Mouse (Mus musculus): ENCODE measurements around the gene Paics. TPM values are rescaled to one million over a fixed set of nuclear protein-coding genes. Genes with fewer than 3 reads are reported as not detected.

Gene Paics
- polyA plus RNA-seq, 1 experiment from 2014 or later, result 181 TPM

GRCm38 (mm10) chr5:76945678-76946033 is 5.5 kb upstream of the Paics start:
- Histone ChIP-seq H3K4me2 (ENCODE audit: low read length) (no peak overlapping the region), H3K27ac (replicated peaks; ENCODE audit: low read depth, low read length) (no peak overlapping the region), H3K9me3 (ENCODE audit: control insufficient read depth, low read length) (no peaks in the 10 kb centered on the region), H3K4me3 (replicated peaks; ENCODE audit: low read depth, low read length) (no peak overlapping the region), H3K27me3 (ENCODE audit: control insufficient read depth, insufficient read depth, low read length) (no peaks in the 10 kb centered on the region), H3K36me3 (ENCODE audit: control insufficient read depth, insufficient read depth, low read length) (no peaks in the 10 kb centered on the region), H3K4me1 (ENCODE audit: control insufficient read depth, insufficient read depth, low read length) (peaks cover 11% of the 10 kb centered on the region), H3K9ac (replicated peaks; ENCODE audit: low read length) (no peak overlapping the region)
- ATAC-seq (ENCODE audit: low FRiP score, low TSS enrichment) (no peak), DNase-seq (no peak)
- 72% methylated on average over 2 of the region's 2 CpGs for WGBS

GRCm38 (mm10) chr5:76947142-76947541 is 4.0 kb upstream of the Paics start:
- Histone ChIP-seq H3K27me3 (ENCODE audit: control insufficient read depth, insufficient read depth, low read length) (no peaks in the 10 kb centered on the region), H3K9ac (replicated peaks; ENCODE audit: low read length) (no peak overlapping the region), H3K36me3 (ENCODE audit: control insufficient read depth, insufficient read depth, low read length) (no peaks in the 10 kb centered on the region), H3K4me1 (ENCODE audit: control insufficient read depth, insufficient read depth, low read length) (peaks cover 14% of the 10 kb centered on the region), H3K4me2 (ENCODE audit: low read length) (no peak overlapping the region), H3K4me3 (replicated peaks; ENCODE audit: low read depth, low read length) (no peak overlapping the region), H3K27ac (replicated peaks; ENCODE audit: low read depth, low read length) (no peak overlapping the region), H3K9me3 (ENCODE audit: control insufficient read depth, low read length) (no peaks in the 10 kb centered on the region)
- WGBS, result 95% methylated on average over 4 of the region's 4 CpGs
- DNase-seq (no peak), ATAC-seq (ENCODE audit: low FRiP score, low TSS enrichment) (no peak)

- Histone ChIP-seq H3K4me3 (replicated peaks; ENCODE audit: low read depth, low read length) (no peak overlapping the region), H3K27ac (replicated peaks; ENCODE audit: low read depth, low read length) (no peak overlapping the region), H3K27me3 (ENCODE audit: control insufficient read depth, insufficient read depth, low read length) (no peaks in the 10 kb centered on the region), H3K4me1 (ENCODE audit: control insufficient read depth, insufficient read depth, low read length) (peaks cover 19% of the 10 kb centered on the region), H3K9me3 (ENCODE audit: control insufficient read depth, low read length) (no peaks in the 10 kb centered on the region), H3K4me2 (ENCODE audit: low read length) (no peak overlapping the region), H3K36me3 (ENCODE audit: control insufficient read depth, insufficient read depth, low read length) (no peaks in the 10 kb centered on the region), H3K9ac (replicated peaks; ENCODE audit: low read length) (no peak overlapping the region)
- no peak for ATAC-seq (ENCODE audit: low FRiP score, low TSS enrichment)
- whole genome bisulfite sequencing, result 97% methylated on average over 4 of the region's 4 CpGs
- no peak for DNase-seq
Observed at GRCm38 (mm10) chr5:76947758-76948157, 3.3 kb upstream of the Paics start.

- Histone ChIP-seq H3K4me1 (ENCODE audit: control insufficient read depth, insufficient read depth, low read length) (peaks cover 23% of the 10 kb centered on the region), H3K9ac (replicated peaks; ENCODE audit: low read length) (peak overlapping the region; percentile 58), H3K4me2 (ENCODE audit: low read length) (peak overlapping the region; percentile 91), H3K27ac (replicated peaks; ENCODE audit: low read depth, low read length) (peak overlapping the region; percentile 66), H3K9me3 (ENCODE audit: control insufficient read depth, low read length) (no peaks in the 10 kb centered on the region), H3K4me3 (replicated peaks; ENCODE audit: low read depth, low read length) (peak overlapping the region; percentile 48), H3K36me3 (ENCODE audit: control insufficient read depth, insufficient read depth, low read length) (no peaks in the 10 kb centered on the region), H3K27me3 (ENCODE audit: control insufficient read depth, insufficient read depth, low read length) (no peaks in the 10 kb centered on the region)
- ATAC-seq (ENCODE audit: low FRiP score, low TSS enrichment) (no peak; the same call in 1 of the 2 replicates), DNase-seq (no peak)
- WGBS, result under 1% methylated on average over 24 of the region's 24 CpGs
Observed at GRCm38 (mm10) chr5:76950343-76951105, 583 bp upstream of the Paics start.

GRCm38 (mm10) chr5:76952112-76953040 is 1.3 kb downstream of the Paics start:
- H3K27me3 ChIP-seq (ENCODE audit: control insufficient read depth, insufficient read depth, low read length), result no peaks in the 10 kb centered on the region
- peak overlapping the region; percentile 41; the same call in 1 of the 2 replicates for H3K9ac ChIP-seq (replicated peaks; ENCODE audit: low read length)
- peaks cover 11% of the 10 kb centered on the region for H3K36me3 ChIP-seq (ENCODE audit: control insufficient read depth, insufficient read depth, low read length)
- H3K4me3 ChIP-seq (replicated peaks; ENCODE audit: low read depth, low read length), result peak overlapping the region; percentile 48
- peaks cover 23% of the 10 kb centered on the region for H3K4me1 ChIP-seq (ENCODE audit: control insufficient read depth, insufficient read depth, low read length)
- 23% methylated on average over 7 of the region's 7 CpGs for WGBS
- H3K27ac ChIP-seq (replicated peaks; ENCODE audit: low read depth, low read length), result no peak overlapping the region
- DNase-seq (no peak), ATAC-seq (ENCODE audit: low FRiP score, low TSS enrichment) (no peak)
- no peaks in the 10 kb centered on the region for H3K9me3 ChIP-seq (ENCODE audit: control insufficient read depth, low read length)
- H3K4me2 ChIP-seq (ENCODE audit: low read length), result peak overlapping the region; percentile 91

- Histone ChIP-seq H3K4me2 (ENCODE audit: low read length) (no peak overlapping the region), H3K36me3 (ENCODE audit: control insufficient read depth, insufficient read depth, low read length) (peaks cover 25% of the 10 kb centered on the region)
- WGBS, result 84% methylated on average over 3 of the region's 3 CpGs
Observed at GRCm38 (mm10) chr5:76953794-76954193, 2.7 kb downstream of the Paics start.

GRCm38 (mm10) chr5:76954271-76954900 is 3.3 kb downstream of the Paics start:
- DNase-seq (no peak), ATAC-seq (ENCODE audit: low FRiP score, low TSS enrichment) (no peak)
- no peak overlapping the region for H3K9ac ChIP-seq (replicated peaks; ENCODE audit: low read length)
- H3K9me3 ChIP-seq (ENCODE audit: control insufficient read depth, low read length), result no peaks in the 10 kb centered on the region
- peaks cover 29% of the 10 kb centered on the region for H3K36me3 ChIP-seq (ENCODE audit: control insufficient read depth, insufficient read depth, low read length)
- H3K27me3 ChIP-seq (ENCODE audit: control insufficient read depth, insufficient read depth, low read length), result no peaks in the 10 kb centered on the region
- no peak overlapping the region for H3K27ac ChIP-seq (replicated peaks; ENCODE audit: low read depth, low read length)
- no peak overlapping the region for H3K4me3 ChIP-seq (replicated peaks; ENCODE audit: low read depth, low read length)
- 88% methylated on average over 6 of the region's 6 CpGs for WGBS
- no peak overlapping the region for H3K4me2 ChIP-seq (ENCODE audit: low read length)
- H3K4me1 ChIP-seq (ENCODE audit: control insufficient read depth, insufficient read depth, low read length), result peaks cover 23% of the 10 kb centered on the region

More at GRCm38 (mm10) chr5:76953794-76954193, 2.7 kb downstream of the Paics start:
- Histone ChIP-seq H3K4me1 (ENCODE audit: control insufficient read depth, insufficient read depth, low read length) (peaks cover 23% of the 10 kb centered on the region), H3K4me3 (replicated peaks; ENCODE audit: low read depth, low read length) (no peak overlapping the region), H3K27ac (replicated peaks; ENCODE audit: low read depth, low read length) (no peak overlapping the region), H3K9ac (replicated peaks; ENCODE audit: low read length) (no peak overlapping the region), H3K27me3 (ENCODE audit: control insufficient read depth, insufficient read depth, low read length) (no peaks in the 10 kb centered on the region), H3K9me3 (ENCODE audit: control insufficient read depth, low read length) (no peaks in the 10 kb centered on the region)
- DNase-seq (no peak), ATAC-seq (ENCODE audit: low FRiP score, low TSS enrichment) (no peak)

GRCm38 (mm10) chr5:76955474-76955873 is 4.4 kb downstream of the Paics start:
- peaks cover 13% of the 10 kb centered on the region for H3K4me1 ChIP-seq (ENCODE audit: control insufficient read depth, insufficient read depth, low read length)
- no peaks in the 10 kb centered on the region for H3K27me3 ChIP-seq (ENCODE audit: control insufficient read depth, insufficient read depth, low read length)
- no peaks in the 10 kb centered on the region for H3K9me3 ChIP-seq (ENCODE audit: control insufficient read depth, low read length)
- DNase-seq (no peak), ATAC-seq (ENCODE audit: low FRiP score, low TSS enrichment) (no peak)
- H3K4me3 ChIP-seq (replicated peaks; ENCODE audit: low read depth, low read length), result no peak overlapping the region
- no peak overlapping the region for H3K4me2 ChIP-seq (ENCODE audit: low read length)
- no peak overlapping the region for H3K27ac ChIP-seq (replicated peaks; ENCODE audit: low read depth, low read length)
- H3K9ac ChIP-seq (replicated peaks; ENCODE audit: low read length), result no peak overlapping the region
- WGBS, result 93% methylated on average over 4 of the region's 4 CpGs
- peaks cover 40% of the 10 kb centered on the region for H3K36me3 ChIP-seq (ENCODE audit: control insufficient read depth, insufficient read depth, low read length)
